Mouse (Mus musculus) lung, postnatal 36 days (tissue): Measurements from ENCODE around the gene B430306N03Rik.

Source experiments
- DNase-seq: peaks from one replicate; pipeline ENCODE4 v3.0.0; 2022; ENCODE audit warnings: mixed read lengths

Gene B430306N03Rik

GRCm38 (mm10) chr17:48363421-48363965 is 47.6 kb downstream of the B430306N03Rik start:
- no peak for DNase-seq

DNA sequence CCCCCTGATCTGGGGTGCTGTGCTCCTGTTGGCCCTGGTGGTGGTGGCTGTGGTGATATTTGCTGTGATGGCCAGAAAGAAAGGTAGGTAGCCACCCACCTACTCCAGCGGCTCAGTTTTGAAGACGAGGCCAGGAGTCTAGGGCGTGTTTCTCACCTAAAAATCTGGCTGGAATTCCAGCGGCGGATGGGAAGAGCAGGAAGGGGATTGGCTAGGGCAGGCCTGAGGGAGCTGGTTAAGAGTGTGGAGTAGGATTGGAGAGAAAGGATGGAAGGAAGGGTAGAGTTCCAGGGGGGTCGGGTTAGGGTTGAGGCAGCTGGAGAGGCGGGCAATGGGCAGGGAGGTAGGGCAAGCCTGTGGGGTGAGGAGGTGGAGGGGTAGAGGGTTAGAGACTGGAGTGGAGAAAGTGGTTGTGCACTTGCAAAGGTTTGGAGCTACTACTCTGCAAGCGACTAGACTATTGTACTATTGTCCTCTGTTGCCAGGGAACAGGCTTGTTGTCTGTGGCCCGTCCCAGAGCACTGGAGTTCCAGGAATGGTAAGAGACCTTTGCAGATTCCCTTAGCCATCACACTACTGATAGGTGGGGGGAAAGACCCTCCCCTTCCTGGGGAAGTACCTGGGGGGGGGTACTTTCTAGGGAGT is 49.7 kb downstream of the B430306N03Rik start:
- no peak for DNase-seq

DNA sequence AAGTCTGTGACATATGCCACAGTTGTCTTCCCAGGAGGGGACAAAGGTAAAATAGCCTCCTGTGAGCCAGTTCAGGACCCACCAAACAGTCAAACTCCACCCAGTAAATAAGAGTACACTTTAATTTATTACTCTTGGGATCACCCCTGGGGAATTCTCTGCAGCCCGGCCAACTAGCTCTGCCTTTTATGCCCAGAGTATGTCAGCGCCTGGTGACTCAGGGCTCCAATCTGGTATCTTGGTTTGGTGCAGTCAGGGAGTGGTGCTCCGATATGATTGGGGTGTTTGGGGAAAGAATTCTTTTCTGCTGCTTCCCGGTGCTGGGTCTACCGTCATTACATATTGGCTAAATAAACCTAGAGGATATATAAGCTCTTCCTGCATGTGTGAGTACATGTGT is 50.9 kb downstream of the B430306N03Rik start:
- no peak for DNase-seq

DNA sequence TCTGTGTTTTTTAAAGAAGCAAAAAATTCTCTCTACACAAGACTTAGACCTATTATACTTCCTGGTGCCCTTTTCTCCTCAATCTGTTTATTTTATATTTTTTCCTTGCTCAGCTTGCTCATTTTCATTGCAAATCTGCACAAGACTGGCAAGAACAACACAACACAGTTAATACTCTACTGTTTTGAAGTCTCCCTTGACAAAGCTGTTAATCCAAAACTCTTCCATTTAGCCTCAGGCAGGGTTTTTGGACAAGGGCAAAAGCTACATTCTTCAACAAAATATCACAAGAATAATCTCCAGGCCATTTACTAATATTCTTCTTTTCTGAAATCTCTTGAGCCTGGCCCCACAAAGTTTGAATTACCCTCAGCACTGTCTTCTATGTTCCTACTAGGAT is 55.7 kb downstream of the B430306N03Rik start:
- no peak for DNase-seq

- no peak for DNase-seq
These were observed 57.0 kb downstream of the B430306N03Rik start for GRCm38 (mm10) chr17:48372987-48373386.

- no peak for DNase-seq
These were observed 60.2 kb downstream of the B430306N03Rik start for GRCm38 (mm10) chr17:48376102-48376501.
